ENCODE assay signal across 8 mouse cellular contexts in the genomic region with DNA sequence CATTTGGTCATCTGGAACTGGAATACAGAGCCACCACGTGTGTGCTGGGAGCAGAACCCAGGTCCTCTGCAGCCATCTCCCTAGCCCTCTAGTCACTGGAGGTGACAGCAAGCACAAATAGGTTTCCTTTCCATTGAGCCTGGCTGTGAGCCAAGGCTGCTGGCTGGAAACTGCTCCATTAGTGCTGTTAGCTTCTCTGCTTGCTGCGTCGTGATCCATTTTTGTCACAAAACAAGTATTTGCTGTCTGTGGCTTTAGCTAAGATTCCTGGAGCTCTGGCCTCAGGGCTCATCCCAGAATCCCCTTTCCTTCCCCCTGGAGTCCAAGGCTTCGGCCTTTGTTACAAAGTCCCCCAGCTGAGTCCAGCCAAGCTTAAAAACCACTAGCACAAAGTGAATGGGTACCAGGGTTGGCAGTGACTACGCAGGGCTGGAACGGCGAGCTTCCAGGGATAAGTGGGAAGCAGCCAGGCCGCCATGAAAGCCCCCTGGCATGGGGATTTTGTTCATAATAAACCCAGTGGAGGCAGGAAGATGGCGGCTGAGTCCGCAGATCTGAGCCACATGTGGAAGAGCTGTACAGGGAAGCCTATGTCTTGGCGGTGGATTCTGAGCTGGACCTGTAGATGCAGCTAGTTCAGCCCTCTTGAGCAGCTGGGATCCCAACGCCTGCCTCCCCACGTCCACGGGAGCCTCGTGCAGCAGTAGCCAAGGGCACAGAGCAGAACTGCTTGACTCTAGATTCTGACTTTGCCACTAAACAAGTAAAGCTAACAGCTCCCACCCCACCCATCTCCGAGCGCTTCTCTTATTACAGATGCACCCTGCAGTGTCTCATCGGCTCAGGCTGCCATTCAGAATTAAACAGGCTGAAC. TPM values are rescaled to one million over a fixed set of nuclear protein-coding genes. Genes with fewer than 3 reads are reported as not detected.
DNase-seq lines count a peak whose midpoint lies in the region; ATAC-seq and TF ChIP-seq lines count a peak whose summit lies in the region.

No protein-coding gene starts in this region.

- no peak for TF ChIP-seq CTCF in cerebellum, adult 2 months (IDR thresholded peaks at IDR 0.05; ENCODE audit: borderline replicate concordance, insufficient read depth, low read depth, low read length)
- TF ChIP-seq CTCF in embryonic fibroblast, embryonic 13.5 days (IDR thresholded peaks at IDR 0.05; ENCODE audit: borderline replicate concordance, insufficient read depth, low read length) = no peak

- no peak for TF ChIP-seq POLR2A in cerebellum, adult 2 months (IDR thresholded peaks at IDR 0.05; ENCODE audit: borderline replicate concordance, insufficient read depth, low read length)
- TF ChIP-seq POLR2A in embryonic fibroblast, embryonic 13.5 days (IDR thresholded peaks at IDR 0.05; ENCODE audit: low read depth, low read length) = 0 out of 2 replicates have a peak, but pooled peaks have one; percentile 31

- H3K27me3 ChIP-seq in cerebellum, adult 2 months (ENCODE audit: control insufficient read depth, insufficient read depth, low read length) = no peaks in the 10 kb centered on the region
- no peaks in the 10 kb centered on the region for H3K27me3 ChIP-seq in neural tube, embryonic 15.5 days (replicated peaks)

- peaks cover 18% of the 10 kb centered on the region for H3K4me1 ChIP-seq in cerebellum, adult 2 months (ENCODE audit: control insufficient read depth, insufficient read depth, low read length)
- no peaks in the 10 kb centered on the region for H3K4me1 ChIP-seq in embryonic fibroblast, embryonic 13.5 days (ENCODE audit: control insufficient read depth, insufficient read depth, low read length)
- peaks cover 42% of the 10 kb centered on the region for H3K4me1 ChIP-seq in neural tube, embryonic 15.5 days

- 41% methylated on average over 18 of the region's 18 CpGs for WGBS in cerebellum, adult 2 months
- WGBS in neural tube, embryonic 15.5 days = 19% methylated on average over 18 of the region's 18 CpGs

- peak overlapping the region; percentile 35 for H3K4me2 ChIP-seq in neural tube, embryonic 15.5 days

- H3K27ac ChIP-seq in cerebellum, adult 2 months (ENCODE audit: insufficient read depth, low read length) = no peak overlapping the region
- no peak overlapping the region for H3K27ac ChIP-seq in embryonic fibroblast, embryonic 13.5 days (ENCODE audit: insufficient read depth, low read length)
- peak overlapping the region; percentile 89 for H3K27ac ChIP-seq in neural tube, embryonic 15.5 days (replicated peaks)

- ATAC-seq in neural tube, embryonic 15.5 days (ENCODE audit: low FRiP score) = peak; percentile 80
- no peak for ATAC-seq in monocyte, adult 5-6 weeks (replicated peaks; ENCODE audit: insufficient number of reproducible peaks, low FRiP score, low TSS enrichment, poor library complexity, severe bottlenecking)

- H3K4me3 ChIP-seq in cerebellum, adult 2 months (replicated peaks; ENCODE audit: insufficient read depth, low read depth, low read length) = no peak overlapping the region
- H3K4me3 ChIP-seq in embryonic fibroblast, embryonic 13.5 days (ENCODE audit: insufficient read depth, low read length) = no peak overlapping the region
- H3K4me3 ChIP-seq in neural tube, embryonic 15.5 days (replicated peaks) = no peak overlapping the region

- H3K36me3 ChIP-seq in neural tube, embryonic 15.5 days = peaks cover 33% of the 10 kb centered on the region

- no peak overlapping the region for H3K9ac ChIP-seq in neural tube, embryonic 15.5 days (replicated peaks)

- peak; percentile 65 to 75 for DNase-seq in cerebellum, adult 2 months
- DNase-seq in cerebellum, adult 11 months = no peak
- DNase-seq in 3T3-L1 (ENCODE audit: low read depth, low spot score) = peak; percentile 46
- peak; percentile 64 for DNase-seq in kidney, adult 18-20 months
- no peak for DNase-seq in spleen, postnatal 10 days (ENCODE audit: low spot score in 2 of 2)

- H3K9me3 ChIP-seq in neural tube, embryonic 15.5 days (replicated peaks) = no peaks in the 10 kb centered on the region

RNA-seq across cellular contexts. Expression of gene Eno1, which starts 14.3 kb away (rescaled TPM):
- 918 and 961 TPM in 2 replicates for polyA plus RNA-seq in cerebellum, adult 2 months (2012; rRNA removed)
- polyA plus RNA-seq in embryonic fibroblast, embryonic 13.5 days (2011; ENCODE audit: insufficient read length, low read depth, missing spikeins) = 672 and 858 TPM in 2 replicates
- polyA plus RNA-seq in neural tube, embryonic 15.5 days (2015; fragmentation: Nextera tagmentation; extraction: Ambion mirVana) = 1,173 and 1,202 TPM in 2 replicates
- 240 to 351 TPM (median 288 TPM) in 3 replicates for total RNA-seq in monocyte, adult 5-6 weeks (2017)

RNA-seq across cellular contexts. Expression of gene Rere, which starts 30.7 kb away (rescaled TPM):
- polyA plus RNA-seq in cerebellum, adult 2 months (2012; rRNA removed) = 69.1 and 73.2 TPM in 2 replicates
- polyA plus RNA-seq in embryonic fibroblast, embryonic 13.5 days (2011; ENCODE audit: insufficient read length, low read depth, missing spikeins) = 47.2 and 59.0 TPM in 2 replicates
- 31.8 and 34.6 TPM in 2 replicates for polyA plus RNA-seq in neural tube, embryonic 15.5 days (2015; fragmentation: Nextera tagmentation; extraction: Ambion mirVana)
- 11.1 to 34.3 TPM (median 14.5 TPM) in 3 replicates for total RNA-seq in monocyte, adult 5-6 weeks (2017)

RNA-seq across cellular contexts. Expression of gene Car6, which starts 49.7 kb away (rescaled TPM):
- not detected in 2 replicates for polyA plus RNA-seq in cerebellum, adult 2 months (2012; rRNA removed)
- 2.7 and 7.0 TPM in 2 replicates for polyA plus RNA-seq in embryonic fibroblast, embryonic 13.5 days (2011; ENCODE audit: insufficient read length, low read depth, missing spikeins)
- not detected in 2 replicates for polyA plus RNA-seq in neural tube, embryonic 15.5 days (2015; fragmentation: Nextera tagmentation; extraction: Ambion mirVana)
- not detected in 3 replicates for total RNA-seq in monocyte, adult 5-6 weeks (2017)

Comparison
In these comparisons a context has a peak if more than half of its experiments do, and no peak if none do; other contexts are left out.
1. DNase-seq: peak in cerebellum, adult 2 months (2 of 2), 3T3-L1 (single experiment) and kidney, adult 18-20 months (single experiment); none in cerebellum, adult 11 months (single experiment) and spleen, postnatal 10 days (0 of 2).